Mouse (Mus musculus): ENCODE results near the gene Cryl1.

DNA sequence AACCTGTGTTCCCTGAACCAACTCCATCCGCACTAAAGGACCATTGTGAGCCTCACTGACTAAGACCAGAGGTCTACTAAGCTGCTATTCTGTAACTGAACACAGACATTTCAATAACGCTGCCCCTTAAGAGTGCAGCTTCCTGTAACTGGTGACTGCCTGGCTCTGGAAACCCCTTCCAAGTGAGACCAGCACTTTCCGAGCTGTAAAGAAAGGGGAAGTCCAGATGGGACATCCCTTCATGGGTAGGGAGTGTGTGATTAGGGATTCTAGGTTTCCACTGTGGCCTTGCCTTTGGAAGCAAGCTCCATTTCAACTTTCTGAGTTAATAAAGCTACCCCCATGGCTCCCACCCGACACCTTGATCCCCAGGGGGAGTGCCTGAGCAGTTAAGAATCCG is 41.3 kb downstream of the Cryl1 start:
- TF ChIP-seq JUND (IDR thresholded peaks at IDR 0.05; ENCODE audit: low read depth, low read length) (no peak), MAFK (IDR thresholded peaks at IDR 0.05; ENCODE audit: borderline replicate concordance, low read depth, low read length) (no peak), EP300 (IDR thresholded peaks at IDR 0.05; ENCODE audit: low read depth in 1 of 2, low read length in 2 of 2) (no peak), CTCF (IDR thresholded peaks at IDR 0.05 in 2 of 3, conservative IDR thresholded peaks at IDR 0.05 in 1 of 3; ENCODE audit: control insufficient read depth in 1 of 3, insufficient read depth in 1 of 3, low read depth in 2 of 3, low read length in 3 of 3, poor library complexity in 1 of 3, severe bottlenecking in 1 of 3) (no peak), MYC (IDR thresholded peaks at IDR 0.05; ENCODE audit: low read depth, low read length) (no peak), MAX (IDR thresholded peaks at IDR 0.05; ENCODE audit: low read length) (no peak), ETS1 (IDR thresholded peaks at IDR 0.05; ENCODE audit: low read depth, low read length) (no peak), POLR2A (IDR thresholded peaks at IDR 0.05; ENCODE audit: control insufficient read depth in 1 of 2, insufficient read depth in 1 of 2, low read depth in 1 of 2, low read length in 2 of 2, poor library complexity in 1 of 2) (no peak), E2F4 (IDR thresholded peaks at IDR 0.05; ENCODE audit: borderline replicate concordance, low read depth, low read length) (no peak), MYB (IDR thresholded peaks at IDR 0.05; ENCODE audit: low read depth, low read length) (no peak), USF2 (IDR thresholded peaks at IDR 0.05; ENCODE audit: borderline replicate concordance in 1 of 2, insufficient read depth in 1 of 2, low read depth in 1 of 2, low read length in 2 of 2) (no peak)

All from MEL (cell line).